Mouse (Mus musculus): ENCODE measurements around the gene Zfp978. TPM values are rescaled to one million over a fixed set of nuclear protein-coding genes. Genes with fewer than 3 reads are reported as not detected.
"Not testable (repeated sequence)": the region's sequence is repeated elsewhere in the genome, so short reads cannot be mapped to it uniquely, and the experiment has no call there.

Zfp978 gene
- total RNA-seq (2021): 1 to 10 TPM in 1 of 2 experiments, under 1 TPM in 1; 0.22 to 1.0 TPM
- long read RNA-seq, experiment 1: 0 reads
- long read RNA-seq, experiment 2: 0 reads

GRCm38 (mm10) chr4:147361003-147361402 is at the start of gene Zfp978:
Gene Zfp978, plus strand, starts transcription at chr4:147361303.
- not testable (repeated sequence) for DNase-seq

GRCm38 (mm10) chr4:147335036-147335690 is 25.9 kb upstream of the Zfp978 start:
- DNase-seq: not testable (repeated sequence)

GRCm38 (mm10) chr4:147335691-147336367 is 25.3 kb upstream of the Zfp978 start:
- peak in 1 of 2 experiments; percentile 11 for DNase-seq

GRCm38 (mm10) chr4:147336368-147337195 is 24.5 kb upstream of the Zfp978 start:
- peak in 1 of 2 experiments; percentile 24 for DNase-seq

GRCm38 (mm10) chr4:147337520-147337919 is 23.6 kb upstream of the Zfp978 start:
- DNase-seq: not testable (repeated sequence)

GRCm38 (mm10) chr4:147338032-147338610 is 23.0 kb upstream of the Zfp978 start:
- peak in 1 of 2 experiments; percentile 8 for DNase-seq

- not testable (repeated sequence) for DNase-seq
Observed at GRCm38 (mm10) chr4:147338706-147339105, 22.4 kb upstream of the Zfp978 start.

GRCm38 (mm10) chr4:147339601-147340219 is 21.4 kb upstream of the Zfp978 start:
- DNase-seq: peak in 1 of 2 experiments; percentile 17

- DNase-seq: not testable (repeated sequence)
Observed at GRCm38 (mm10) chr4:147340236-147340635, 20.9 kb upstream of the Zfp978 start.

GRCm38 (mm10) chr4:147340876-147341275 is 20.2 kb upstream of the Zfp978 start:
- not testable (repeated sequence) for DNase-seq

GRCm38 (mm10) chr4:147343042-147343908 is 17.8 kb upstream of the Zfp978 start:
- DNase-seq: peak in 1 of 2 experiments; percentile 17

GRCm38 (mm10) chr4:147345061-147345554 is 16.0 kb upstream of the Zfp978 start:
- DNase-seq: not testable (repeated sequence)

GRCm38 (mm10) chr4:147346361-147347035 is 14.6 kb upstream of the Zfp978 start:
- DNase-seq: not testable (repeated sequence)

GRCm38 (mm10) chr4:147347300-147347699 is 13.8 kb upstream of the Zfp978 start:
- not testable (repeated sequence) for DNase-seq

GRCm38 (mm10) chr4:147347880-147348279 is 13.2 kb upstream of the Zfp978 start:
- not testable (repeated sequence) for DNase-seq

- not testable (repeated sequence) for DNase-seq
Observed at GRCm38 (mm10) chr4:147348401-147348800, 12.7 kb upstream of the Zfp978 start.

GRCm38 (mm10) chr4:147348906-147349686 is 12.0 kb upstream of the Zfp978 start:
- DNase-seq: peak in 1 of 2 experiments; percentile 9

GRCm38 (mm10) chr4:147349687-147350415 is 11.3 kb upstream of the Zfp978 start:
- DNase-seq: not testable (repeated sequence)
